Mouse (Mus musculus) lung, embryonic 15.5 days (tissue): Measurements from ENCODE around the gene Slc4a7. TPM values are rescaled to one million over a fixed set of nuclear protein-coding genes. Genes with fewer than 3 reads are reported as not detected.

Experiments
- polyA plus RNA-seq: library from polyadenylated mRNA; unstranded; fragments of >200 nt; fragmentation: Nextera tagmentation; extraction: Ambion mirVana; gene quantifications from 2 replicates; pipeline ENCODE4 v1.2.1, GENCODE M21; 2015

The Slc4a7 gene
- polyA plus RNA-seq, 1 experiment from 2014 or later = 14.0 TPM

Other genes with a start within 250 kb of the Slc4a7 start
- 0.12 and 0.15 TPM in 2 replicates for gene Nek10, start 101.1 kb downstream of the Slc4a7 start, polyA plus RNA-seq